Mouse (Mus musculus): Measurements from ENCODE around the gene Akr7a5. TPM values are rescaled to one million over a fixed set of nuclear protein-coding genes. Genes with fewer than 3 reads are reported as not detected.

Gene Akr7a5
- polyA plus RNA-seq, 1 experiment from 2014 or later: 76.2 TPM

Small RNA genes within 50 kb of the gene (microRNA-seq; reads per million reads assigned to microRNA genes)
- gene Gm24245 (4.1 reads per million, percentile 7 among the genes with 10 or more reads in this experiment), gene Gm25732 (not detected)

Other genes with a start within 250 kb of the Akr7a5 start
- 0.20 TPM in 1 of 2 replicates, not detected in the other for gene Htr6, start 235.2 kb upstream of the Akr7a5 start, polyA plus RNA-seq (2016; fragmentation: Nextera tagmentation; extraction: Ambion mirVana)
- gene Nbl1, start 217.8 kb upstream of the Akr7a5 start, polyA plus RNA-seq (2016; fragmentation: Nextera tagmentation; extraction: Ambion mirVana): 54.8 and 56.1 TPM in 2 replicates
- 376 and 407 TPM in 2 replicates for gene Minos1, start 179.6 kb upstream of the Akr7a5 start, polyA plus RNA-seq (2016; fragmentation: Nextera tagmentation; extraction: Ambion mirVana)
- 335 and 369 TPM in 2 replicates for gene Capzb, start 117.8 kb upstream of the Akr7a5 start, polyA plus RNA-seq (2016; fragmentation: Nextera tagmentation; extraction: Ambion mirVana)
- gene Pqlc2, start within 50 bp of the Akr7a5 start, polyA plus RNA-seq (2016; fragmentation: Nextera tagmentation; extraction: Ambion mirVana): 14.4 and 14.8 TPM in 2 replicates
- gene Mrto4, start 41.8 kb downstream of the Akr7a5 start, polyA plus RNA-seq (2016; fragmentation: Nextera tagmentation; extraction: Ambion mirVana): 89.2 and 91.4 TPM in 2 replicates
- gene Emc1, start 41.8 kb downstream of the Akr7a5 start, polyA plus RNA-seq (2016; fragmentation: Nextera tagmentation; extraction: Ambion mirVana): 42.5 and 43.6 TPM in 2 replicates
- gene Ubr4, start 41.9 kb downstream of the Akr7a5 start, polyA plus RNA-seq (2016; fragmentation: Nextera tagmentation; extraction: Ambion mirVana): 79.7 and 80.1 TPM in 2 replicates
- gene Iffo2, start 219.8 kb downstream of the Akr7a5 start, polyA plus RNA-seq (2016; fragmentation: Nextera tagmentation; extraction: Ambion mirVana): 5.7 and 5.8 TPM in 2 replicates

All from hindbrain, embryonic 12.5 days (tissue).